Mouse (Mus musculus): Measurements from ENCODE around the gene Adam12.
A peak's percentile ranks its signal among the peaks of the same experiment; 100 is the strongest.

Gene Adam12

DNA sequence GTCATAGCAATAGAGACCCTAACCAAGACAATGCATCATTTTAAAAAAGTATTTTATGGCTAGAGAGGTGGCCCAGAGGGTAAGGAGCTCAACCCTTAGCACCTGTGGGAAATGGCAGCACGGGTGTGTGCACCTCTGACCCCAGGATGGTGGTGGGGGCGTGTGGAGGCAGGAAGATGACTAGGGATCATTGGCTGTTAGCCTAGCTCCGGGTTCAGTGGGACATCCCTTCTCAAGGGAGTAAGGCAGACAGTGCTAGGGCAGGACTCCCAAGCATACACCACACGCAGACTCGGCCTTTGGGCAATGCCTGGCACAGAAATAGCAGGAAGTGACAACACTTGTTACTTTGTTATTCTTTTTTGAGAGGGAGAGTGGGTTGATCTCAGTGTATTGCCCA, 359.2 kb downstream of the Adam12 start:
- DNase-seq (ENCODE audit: low read depth, low spot score): no peak

DNA sequence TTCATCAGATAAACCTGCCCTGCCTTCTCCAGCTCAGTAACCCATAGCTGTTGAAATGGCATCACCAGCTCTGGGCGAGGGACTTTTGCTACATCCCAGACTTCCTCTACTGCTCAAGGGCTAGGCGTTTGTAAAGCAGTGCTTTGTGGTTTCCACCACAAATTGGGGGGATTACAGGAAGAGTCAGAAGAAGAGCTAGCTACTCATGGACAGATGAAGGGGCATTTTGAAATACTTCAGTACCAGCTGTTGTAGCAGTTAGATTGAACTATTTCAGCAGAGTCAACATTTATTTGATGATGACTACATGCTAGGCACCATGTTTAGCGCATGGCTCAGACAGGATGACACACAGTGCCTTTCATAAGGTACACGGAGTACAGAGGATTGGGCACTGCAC, 361.7 kb downstream of the Adam12 start:
- no peak for DNase-seq (ENCODE audit: low read depth, low spot score)

DNA sequence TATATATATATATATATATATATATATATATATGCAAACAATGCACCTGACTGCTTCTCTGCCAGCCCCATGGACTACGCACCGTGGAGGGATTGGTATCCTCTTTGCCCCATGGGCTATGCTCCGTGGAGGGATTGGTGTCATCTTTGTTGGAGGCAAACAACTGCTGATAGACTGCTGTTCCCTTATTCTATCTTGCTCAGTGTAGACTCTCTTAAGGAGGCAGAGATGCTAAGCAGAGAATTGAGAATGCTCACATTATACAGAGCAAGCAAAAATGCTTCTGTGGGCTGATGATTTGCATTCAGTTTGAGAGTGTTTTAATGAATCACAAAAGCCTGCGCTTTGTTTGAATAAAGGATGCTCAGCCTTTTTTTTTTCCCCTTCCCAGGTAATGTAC, 368.3 kb downstream of the Adam12 start:
- DNase-seq (ENCODE audit: low read depth, low spot score): no peak

- DNase-seq (ENCODE audit: low read depth, low spot score): no peak
Measured at GRCm38 (mm10) chr7:133863151-133863550, 368.8 kb downstream of the Adam12 start.

- no peak for DNase-seq (ENCODE audit: low read depth, low spot score)
Measured at GRCm38 (mm10) chr7:133862723-133863122, 369.2 kb downstream of the Adam12 start.

DNA sequence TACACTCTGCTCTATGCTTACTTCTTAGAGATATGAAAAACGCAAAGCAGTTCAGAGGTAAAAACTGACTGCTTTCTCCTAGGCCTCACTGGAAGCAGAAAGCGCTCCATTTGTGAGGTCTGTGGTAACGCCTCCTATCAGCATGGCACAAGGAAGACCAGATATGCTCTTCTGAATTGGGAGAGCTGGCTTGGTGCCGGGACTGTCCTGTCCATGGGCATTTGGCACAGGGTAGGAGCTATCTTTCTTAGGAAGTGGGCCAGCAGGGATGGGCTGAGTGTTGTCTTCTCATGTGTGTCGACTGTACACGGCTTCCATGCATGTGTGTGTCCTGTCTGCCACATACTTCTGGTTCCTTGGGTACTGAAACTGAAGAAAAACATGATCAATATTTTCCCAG, 369.7 kb downstream of the Adam12 start:
- no peak for DNase-seq (ENCODE audit: low read depth, low spot score)

- DNase-seq (ENCODE audit: low read depth, low spot score): no peak
Measured at GRCm38 (mm10) chr7:133859548-133859947, 372.4 kb downstream of the Adam12 start.

GRCm38 (mm10) chr7:133858506-133858905, 373.4 kb downstream of the Adam12 start:
- DNase-seq (ENCODE audit: low read depth, low spot score): no peak

DNA sequence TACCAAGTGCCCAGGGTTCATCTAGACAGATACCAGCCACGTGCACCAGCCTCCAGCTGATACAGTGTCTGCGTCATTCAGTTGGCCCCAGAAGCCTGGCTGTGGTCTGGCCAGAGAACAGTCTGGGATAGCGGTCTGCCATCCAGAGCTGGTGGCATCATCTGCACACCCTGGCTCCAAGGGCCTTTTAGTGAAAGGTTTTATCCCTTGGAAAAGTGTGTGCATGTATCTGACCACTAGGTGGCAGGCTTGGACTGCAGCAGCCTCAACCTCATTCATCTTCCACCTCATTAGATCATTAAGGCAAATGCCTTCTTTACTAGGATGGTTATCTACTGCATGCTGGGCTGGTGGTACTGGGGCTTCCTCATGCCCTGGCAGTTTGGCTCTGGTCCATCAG, 375.7 kb downstream of the Adam12 start:
- DNase-seq (ENCODE audit: low read depth, low spot score): peak; percentile 34

DNA sequence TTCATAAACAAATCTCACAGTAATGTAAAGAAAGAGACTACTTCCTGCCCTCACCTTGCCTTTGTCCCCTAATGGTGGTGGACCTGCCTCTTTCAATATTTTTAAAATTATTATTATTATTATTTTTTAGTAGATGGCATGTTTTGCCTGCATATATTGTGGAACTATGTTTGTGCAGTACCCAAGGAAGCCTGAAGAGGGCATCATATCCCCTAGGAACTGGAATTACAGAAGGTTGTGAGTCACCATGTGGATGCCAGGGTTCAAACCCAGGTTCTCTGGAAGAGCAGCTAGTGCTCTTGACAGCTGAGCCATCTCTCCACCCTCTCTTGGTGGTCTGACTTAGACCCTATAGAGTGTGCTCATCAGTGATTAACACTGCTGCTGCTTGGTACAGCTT, 381.2 kb downstream of the Adam12 start:
- DNase-seq (ENCODE audit: low read depth, low spot score): no peak

- no peak for DNase-seq (ENCODE audit: low read depth, low spot score)
Measured at GRCm38 (mm10) chr7:133848180-133848579, 383.8 kb downstream of the Adam12 start.

- DNase-seq (ENCODE audit: low read depth, low spot score): no peak
Measured at GRCm38 (mm10) chr7:133847175-133847574, 384.8 kb downstream of the Adam12 start.

- DNase-seq (ENCODE audit: low read depth, low spot score): no peak
Measured at GRCm38 (mm10) chr7:133842079-133842478, 389.9 kb downstream of the Adam12 start.

DNA sequence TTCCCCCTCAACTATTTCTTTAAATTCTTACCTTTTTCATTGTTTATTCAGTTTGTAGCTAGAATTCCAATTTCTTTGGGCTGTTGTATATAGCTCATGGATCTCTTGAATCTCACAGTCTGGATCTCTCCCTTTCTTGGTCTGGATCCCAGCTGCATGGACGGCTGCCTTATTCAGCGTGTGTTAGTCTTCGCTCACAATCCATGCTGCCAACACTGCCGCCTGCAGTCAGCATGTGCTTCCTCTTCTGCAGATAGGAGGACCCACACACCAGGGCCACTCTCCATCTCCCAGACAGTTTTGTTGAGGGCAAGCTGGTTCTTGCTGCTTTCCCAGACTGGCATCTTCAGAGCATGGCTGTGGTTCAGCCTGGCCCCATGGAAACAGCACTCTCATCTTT, 392.4 kb downstream of the Adam12 start:
- DNase-seq (ENCODE audit: low read depth, low spot score): no peak
